Mouse (Mus musculus) hindbrain, embryonic 12.5 days (tissue): ENCODE measurements around the gene Flg2. TPM values are rescaled to one million over a fixed set of nuclear protein-coding genes. Genes with fewer than 3 reads are reported as not detected.

Experiments
- ATAC-seq: fragments of 200-750 bp; cut with Nextera tagmentation; 2 replicates; pipeline ENCODE4 v1.8.0; 2017; ENCODE audit warnings: moderate TSS enrichment; ENCODE audit not compliant: low FRiP score
- H3K27ac ChIP-seq: fragments of 300-500 bp; sonication (generic); 2 replicates; pipeline ENCODE4 v1.5.1; 2016; ENCODE audit warnings: mild to moderate bottlenecking
- H3K27me3 ChIP-seq: fragments of 300-500 bp; sonication (generic); 2 replicates; pipeline ENCODE4 v1.6.1; 2016; ENCODE audit warnings: mild to moderate bottlenecking
- H3K36me3 ChIP-seq: fragments of 300-500 bp; sonication (generic); 2 replicates; pipeline ENCODE4 v1.6.1; 2016; ENCODE audit warnings: mild to moderate bottlenecking
- H3K4me1 ChIP-seq: fragments of 300-500 bp; sonication (generic); 2 replicates; pipeline ENCODE4 v1.6.1; 2016
- H3K4me2 ChIP-seq: fragments of 300-500 bp; sonication (generic); replicated peaks from 2 replicates; pipeline ENCODE4 v1.6.1; 2016; ENCODE audit warnings: mild to moderate bottlenecking
- H3K4me3 ChIP-seq: fragments of 300-500 bp; sonication (generic); 2 replicates; pipeline ENCODE4 v1.5.1; 2016; ENCODE audit warnings: mild to moderate bottlenecking
- H3K9ac ChIP-seq: fragments of 300-500 bp; sonication (generic); 2 replicates; pipeline ENCODE4 v1.6.1; 2016; ENCODE audit warnings: mild to moderate bottlenecking, moderate library complexity
- H3K9me3 ChIP-seq: fragments of 300-500 bp; sonication (generic); replicated peaks from 2 replicates; pipeline ENCODE4 v1.6.1; 2016; ENCODE audit warnings: mild to moderate bottlenecking
- WGBS: fragments of 180-500 bp; shearing (Covaris S2); methylation state at CpG from one replicate; pipeline ENCODE4 v1.1.7; 2016; 5-methylcytosine and 5-hydroxymethylcytosine counted together
- polyA plus RNA-seq: library from polyadenylated mRNA; unstranded; fragments of >200 nt; fragmentation: Nextera tagmentation; extraction: Ambion mirVana; gene quantifications from 2 replicates; pipeline ENCODE4 v1.2.1, GENCODE M21; 2016

Flg2 gene
- polyA plus RNA-seq: not detected in 2 replicates

GRCm38 (mm10) chr3:93196978-93197377 is at the start of gene Flg2:
TSS of gene Flg2 (plus strand) at chr3:93197278.
- Histone ChIP-seq H3K9me3 (0 out of 2 replicates have a peak, but pooled peaks cover 3% of the 10 kb centered on the region), H3K4me1 (no peaks in the 10 kb centered on the region), H3K4me2 (no peak within 1 kb of the TSS), H3K27ac (no peak within 1 kb of the TSS), H3K4me3 (no peak within 1 kb of the TSS), H3K36me3 (no peaks in the 10 kb centered on the region), H3K9ac (no peak within 1 kb of the TSS), H3K27me3 (no peaks in the 10 kb centered on the region)
- no peak for ATAC-seq
- WGBS: 89% methylated on average over 3 of the region's 3 CpGs

- H3K9ac ChIP-seq: no peak overlapping the region
- WGBS: 88% methylated on average over 6 of the region's 6 CpGs
- H3K27ac ChIP-seq: no peak overlapping the region
- no peaks in the 10 kb centered on the region for H3K36me3 ChIP-seq
- no peaks in the 10 kb centered on the region for H3K4me1 ChIP-seq
- no peaks in the 10 kb centered on the region for H3K9me3 ChIP-seq
- no peaks in the 10 kb centered on the region for H3K27me3 ChIP-seq
- no peak overlapping the region for H3K4me3 ChIP-seq
- H3K4me2 ChIP-seq: no peak overlapping the region
- ATAC-seq: no peak
Observed at GRCm38 (mm10) chr3:93162502-93162901, 34.6 kb upstream of the Flg2 start.

- 61% methylated on average over 1 of the region's 1 CpGs for WGBS
- no peak overlapping the region for H3K9ac ChIP-seq
Observed at GRCm38 (mm10) chr3:93162996-93163592, 34.0 kb upstream of the Flg2 start.

GRCm38 (mm10) chr3:93180856-93181255 is 16.2 kb upstream of the Flg2 start:
- H3K4me3 ChIP-seq: no peak overlapping the region
- H3K27me3 ChIP-seq: no peaks in the 10 kb centered on the region
- no peak overlapping the region for H3K27ac ChIP-seq
- no peak for ATAC-seq
- H3K36me3 ChIP-seq: no peaks in the 10 kb centered on the region
- H3K4me2 ChIP-seq: no peak overlapping the region
- H3K4me1 ChIP-seq: no peaks in the 10 kb centered on the region
- no peaks in the 10 kb centered on the region for H3K9me3 ChIP-seq
- 94% methylated on average over 4 of the region's 4 CpGs for whole genome bisulfite sequencing
- H3K9ac ChIP-seq: no peak overlapping the region

More at GRCm38 (mm10) chr3:93162996-93163592, 34.0 kb upstream of the Flg2 start:
- H3K9me3 ChIP-seq: no peaks in the 10 kb centered on the region
- H3K4me2 ChIP-seq: no peak overlapping the region
- no peaks in the 10 kb centered on the region for H3K4me1 ChIP-seq
- no peaks in the 10 kb centered on the region for H3K27me3 ChIP-seq
- ATAC-seq: no peak
- H3K4me3 ChIP-seq: no peak overlapping the region
- no peak overlapping the region for H3K27ac ChIP-seq
- no peaks in the 10 kb centered on the region for H3K36me3 ChIP-seq

- H3K27me3 ChIP-seq: no peaks in the 10 kb centered on the region
- H3K36me3 ChIP-seq: no peaks in the 10 kb centered on the region
- no peak for ATAC-seq
- no peak overlapping the region for H3K4me2 ChIP-seq
- H3K4me3 ChIP-seq: no peak overlapping the region
- WGBS: 73% methylated on average over 2 of the region's 2 CpGs
- H3K9ac ChIP-seq: no peak overlapping the region
- H3K27ac ChIP-seq: no peak overlapping the region
- H3K9me3 ChIP-seq: peaks cover 18% of the 10 kb centered on the region
- no peaks in the 10 kb centered on the region for H3K4me1 ChIP-seq
Observed at GRCm38 (mm10) chr3:93201955-93202354, 4.9 kb downstream of the Flg2 start.

GRCm38 (mm10) chr3:93202499-93202898 is 5.4 kb downstream of the Flg2 start:
- Histone ChIP-seq H3K4me2 (no peak overlapping the region), H3K36me3 (no peaks in the 10 kb centered on the region), H3K4me3 (no peak overlapping the region), H3K9me3 (peaks cover 18% of the 10 kb centered on the region), H3K27ac (no peak overlapping the region), H3K27me3 (no peaks in the 10 kb centered on the region), H3K4me1 (no peaks in the 10 kb centered on the region), H3K9ac (no peak overlapping the region)
- 92% methylated on average over 4 of the region's 4 CpGs for WGBS
- ATAC-seq: no peak

Other genes starting within 250 kb of the Flg2 start
- gene Lce3d, start 239.9 kb upstream of the Flg2 start, polyA plus RNA-seq: not detected in 2 replicates
- not detected in 2 replicates for gene Lce3e, start 230.2 kb upstream of the Flg2 start, polyA plus RNA-seq
- 0.42 TPM in 1 of 2 replicates, not detected in the other for gene Lce3f, start 205.1 kb upstream of the Flg2 start, polyA plus RNA-seq
- 0.41 TPM in 1 of 2 replicates, not detected in the other for gene Crct1, start 181.6 kb upstream of the Flg2 start, polyA plus RNA-seq
- not detected in 2 replicates for gene Lce1m, start 178.2 kb upstream of the Flg2 start, polyA plus RNA-seq
- gene Gm4858, start 128.5 kb upstream of the Flg2 start, polyA plus RNA-seq: not detected in 2 replicates
- not detected in 2 replicates for gene Crnn, start 52.5 kb upstream of the Flg2 start, polyA plus RNA-seq
- 0.22 TPM in 1 of 2 replicates, not detected in the other for gene Flg, start 76.2 kb downstream of the Flg2 start, polyA plus RNA-seq
- gene Hrnr, start 122.5 kb downstream of the Flg2 start, polyA plus RNA-seq: not detected in 2 replicates
- not detected in 2 replicates for gene Rptn, start 196.4 kb downstream of the Flg2 start, polyA plus RNA-seq
- 1.7 and 1.8 TPM in 2 replicates for gene Tchh, start 245.1 kb downstream of the Flg2 start, polyA plus RNA-seq